ENCODE assay signal across 8 mouse cellular contexts in genomic region chr16:95844691-95845090, GRCm38 (mm10).
DNase-seq lines count a peak whose midpoint lies in the region; ATAC-seq and TF ChIP-seq lines count a peak whose summit lies in the region.
"Had no signal": no experiment of that assay in that cellular context is flagged by ENCODE, and none has a peak within 500 bp of the region (broad histone marks: within the 10 kb centered on the region; RNA-seq: fewer than 3 reads in every experiment).

No protein-coding gene starts in this region.

- peaks cover 11% of the 10 kb centered on the region for H3K4me1 ChIP-seq in kidney, postnatal 0 days (replicated peaks; ENCODE audit: insufficient read depth, low read length)
- H3K4me1 ChIP-seq in limb, embryonic 10.5 days, result peaks cover 60% of the 10 kb centered on the region

- no peak overlapping the region for H3K4me3 ChIP-seq in kidney, postnatal 0 days (replicated peaks; ENCODE audit: low read depth, low read length)
- H3K4me3 ChIP-seq in limb, embryonic 10.5 days, result no peak overlapping the region
- H3K4me3 ChIP-seq: forebrain, embryonic 10.5 days had no signal

- H3K36me3 ChIP-seq in kidney, postnatal 0 days (ENCODE audit: insufficient read depth, low read length), result no peaks in the 10 kb centered on the region
- peaks cover 5% of the 10 kb centered on the region; the same call in 1 of the 2 replicates for H3K36me3 ChIP-seq in limb, embryonic 10.5 days
- H3K36me3 ChIP-seq: forebrain, embryonic 10.5 days had no signal

- DNase-seq in kidney, postnatal 0 days (ENCODE audit: low spot score), result peak; percentile 73
- no peak for DNase-seq in kidney, adult 9 months
- DNase-seq in Patski (ENCODE audit: low read depth, low spot score), result peak; percentile 58
- DNase-seq in cerebellum, postnatal 10 days, result peak; percentile 78 to 89
- peak; percentile 73 for DNase-seq in limb, embryonic 10.5 days (ENCODE audit: low spot score)
- no peak for DNase-seq in ovary, postnatal 36 days (ENCODE audit: low spot score)

- in situ Hi-C loops in Patski (cut with MboI; ENCODE audit: low pct_unique_long_range_greater_than_20kb), result loop anchor here (5.0 kb wide), 1 partner anchor 93 kb away; no protein-coding TSS in a partner anchor

- CTCF ChIA-PET in Patski (lab: Charles Lee), result no interaction called here

- H3K9me3 ChIP-seq in kidney, postnatal 0 days (replicated peaks; ENCODE audit: low read length), result no peaks in the 10 kb centered on the region
- no peaks in the 10 kb centered on the region; the same call in 1 of the 2 replicates for H3K9me3 ChIP-seq in limb, embryonic 10.5 days (replicated peaks)
- H3K9me3 ChIP-seq: forebrain, embryonic 10.5 days had no signal

- ATAC-seq in kidney, postnatal 0 days (replicated peaks; ENCODE audit: low FRiP score, low read depth), result no peak
- ATAC-seq in Patski, result peak; percentile 74
- ATAC-seq in granulocyte monocyte progenitor cell, adult 5-6 weeks (replicated peaks; ENCODE audit: poor library complexity, severe bottlenecking), result no peak

- no peak for TF ChIP-seq CTCF in kidney, postnatal 0 days (IDR thresholded peaks at IDR 0.05; ENCODE audit: low read depth)
- TF ChIP-seq CTCF in Patski (IDR thresholded peaks at IDR 0.05), result no peak

- POLR2A ChIA-PET in Patski (lab: Charles Lee), result no interaction called here

- WGBS in kidney, postnatal 0 days, result 17% methylated on average over 4 of the region's 4 CpGs
- 13% methylated on average over 4 of the region's 4 CpGs for WGBS in limb, embryonic 10.5 days

- H3K27ac ChIP-seq in kidney, postnatal 0 days, result no peak overlapping the region
- peak overlapping the region; percentile 84 for H3K27ac ChIP-seq in limb, embryonic 10.5 days

- H3K9ac ChIP-seq in kidney, postnatal 0 days (ENCODE audit: low read depth, low read length), result no peak overlapping the region

- no peaks in the 10 kb centered on the region for H3K27me3 ChIP-seq in kidney, postnatal 0 days (ENCODE audit: insufficient read depth, low read length)
- no peaks in the 10 kb centered on the region for H3K27me3 ChIP-seq in Patski
- H3K27me3 ChIP-seq in limb, embryonic 10.5 days (ENCODE audit: low read depth, poor library complexity, severe bottlenecking), result no peaks in the 10 kb centered on the region

- no peak overlapping the region for H3K4me2 ChIP-seq in kidney, postnatal 0 days (ENCODE audit: low read length)

Comparison
In these comparisons a context has a peak if more than half of its experiments do, and no peak if none do; other contexts are left out.
1. DNase-seq: peak in kidney, postnatal 0 days (single experiment), Patski (single experiment), cerebellum, postnatal 10 days (2 of 2) and limb, embryonic 10.5 days (single experiment); none in kidney, adult 9 months (single experiment) and ovary, postnatal 36 days (single experiment).